ENCODE assay signal across 13 mouse cellular contexts in the genomic region with DNA sequence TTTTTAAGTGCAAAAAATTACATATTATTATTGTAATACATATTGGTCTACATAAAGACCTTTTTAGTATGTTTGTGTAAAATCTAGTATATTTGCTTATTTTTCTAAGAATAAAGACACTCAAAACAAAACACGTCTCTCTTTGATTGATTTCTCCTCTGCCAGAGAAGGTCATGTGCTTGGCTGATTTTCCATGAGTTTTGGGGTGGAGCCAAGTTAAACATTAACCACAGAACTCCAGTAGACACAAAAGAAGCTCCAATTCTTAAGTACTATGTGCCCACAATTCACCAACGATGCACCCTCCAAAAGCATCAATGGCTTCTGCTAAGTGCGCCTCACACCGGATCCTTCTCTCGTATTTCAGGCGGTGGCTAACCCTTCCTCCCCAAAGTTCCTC. TPM values are rescaled to one million over a fixed set of nuclear protein-coding genes. Genes with fewer than 3 reads are reported as not detected.
A peak's percentile ranks its signal among the peaks of the same experiment; 100 is the strongest.
DNase-seq lines count a peak whose midpoint lies in the region.
"Had no signal": no experiment of that assay in that cellular context is flagged by ENCODE, and none has a peak within 500 bp of the region (broad histone marks: within the 10 kb centered on the region; RNA-seq: fewer than 3 reads in every experiment).

No protein-coding gene starts in this region.

- DNase-seq in adrenal gland, adult (ENCODE audit: inconsistent age in 2 of 2, low spot score in 1 of 2): peak; percentile 34 to 87
- DNase-seq in adrenal gland, postnatal 4 days (ENCODE audit: low spot score in 2 of 2): no peak
- DNase-seq in NIH3T3 (ENCODE audit: low read depth): peak; percentile 75
- DNase-seq in kidney, adult 18-20 months: peak; percentile 51
- peak; percentile 64 to 76 for DNase-seq in kidney, postnatal 36 days
- DNase-seq in B cell, adult 2 months: no peak
- no peak for DNase-seq in urinary bladder, postnatal 4 days (ENCODE audit: low spot score in 2 of 2)
- no peak for DNase-seq in spleen, postnatal 4 days (ENCODE audit: low spot score in 2 of 2)
- DNase-seq: cerebellum, postnatal 10 days; forebrain, postnatal 0 days; gastrocnemius, postnatal 14 days; right cerebral cortex, adult 18-20 months; thymus, adult 2 months had no signal

RNA-seq across cellular contexts. Expression of a gene that starts 2.6 kb away (rescaled TPM):
- total RNA-seq in adrenal gland, postnatal 4 days (2021): 10 to 100 TPM; 12.2 to 22.7 TPM

Comparison
In these comparisons a context has a peak if more than half of its experiments do, and no peak if none do; other contexts are left out.
1. DNase-seq: peak in adrenal gland, adult (2 of 2), NIH3T3 (single experiment), kidney, adult 18-20 months (single experiment) and kidney, postnatal 36 days (2 of 2); none in adrenal gland, postnatal 4 days (0 of 2), B cell, adult 2 months (0 of 2), urinary bladder, postnatal 4 days (0 of 2) and spleen, postnatal 4 days (0 of 2).